Mouse (Mus musculus) MEL (cell line): ENCODE data around the gene Scn1b.

Source experiments
- EP300 ChIP-seq, 2 experiments: IDR thresholded peaks; 2 replicates each; pipeline ENCODE4 v1.6.1; 2011; ENCODE audit warnings: improper control_type of control experiment in 2 of 2, low read length in 2 of 2, low read depth in 1 of 2, mild to moderate bottlenecking in 1 of 2
- MAFK ChIP-seq: IDR thresholded peaks from 2 replicates; pipeline ENCODE4 v1.6.1; 2011; ENCODE audit warnings: low read depth, mild to moderate bottlenecking, low read length, improper control_type of control experiment, borderline replicate concordance
- TAL1 ChIP-seq: IDR thresholded peaks from 2 replicates; pipeline ENCODE4 v1.6.1; 2012; ENCODE audit warnings: mild to moderate bottlenecking, inconsistent platforms, low read length, moderate library complexity, mixed read lengths

DNA sequence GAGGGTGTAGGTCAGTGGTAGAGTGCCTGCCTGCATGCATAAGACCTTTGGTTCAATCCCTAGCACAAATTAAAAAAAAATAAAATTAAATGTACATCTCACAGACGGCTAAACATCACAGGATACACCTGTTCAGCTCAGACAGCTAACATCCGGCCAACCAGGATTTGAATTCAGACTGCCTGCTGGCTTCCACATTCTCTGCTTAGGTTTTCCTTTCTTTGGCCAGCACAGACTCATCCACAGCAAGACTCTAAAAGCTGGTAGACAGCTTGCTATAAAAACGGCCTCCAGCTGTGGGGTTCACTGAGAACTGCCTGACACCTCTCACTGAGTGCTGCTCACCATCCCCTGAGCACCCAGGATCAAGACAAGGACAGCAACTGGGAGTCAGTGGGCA lies 20.6 kb downstream of the Scn1b start:
- no peak for TF ChIP-seq EP300 (IDR thresholded peaks at IDR 0.05; ENCODE audit: low read depth in 1 of 2, low read length in 2 of 2)
- TF ChIP-seq MAFK, result no peak
- TF ChIP-seq TAL1, result no peak
